Mouse (Mus musculus): ENCODE results near the gene Ptpn13. TPM values are rescaled to one million over a fixed set of nuclear protein-coding genes. Genes with fewer than 3 reads are reported as not detected.

Ptpn13 gene
- polyA plus RNA-seq, 1 experiment from 2014 or later: 20.1 TPM

DNA sequence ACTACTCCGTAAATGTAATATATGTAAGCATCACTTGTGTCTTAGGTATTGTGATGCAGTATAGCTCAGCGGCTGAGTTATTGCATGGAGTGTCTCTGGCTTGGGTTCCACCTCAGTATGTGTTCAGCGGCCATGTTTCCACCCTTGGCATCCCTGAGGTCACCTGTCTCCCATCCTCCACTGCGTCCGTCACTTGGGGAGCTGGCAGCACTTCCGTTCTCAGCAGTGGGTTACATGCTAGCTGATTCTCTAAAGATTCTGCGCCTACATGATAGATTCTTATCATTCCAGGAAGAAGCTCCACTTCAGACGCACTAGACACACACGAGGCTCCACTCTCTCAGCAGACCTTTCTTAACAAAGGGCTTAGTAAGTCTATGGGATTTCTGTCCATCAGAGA lies 76.1 kb downstream of the Ptpn13 start:
- ATAC-seq (ENCODE audit: insufficient number of reproducible peaks, low FRiP score, low TSS enrichment, low read depth): no peak
- no peak overlapping the region for H3K4me2 ChIP-seq
- no peak overlapping the region for H3K27ac ChIP-seq
- H3K4me3 ChIP-seq: no peak overlapping the region
- no peaks in the 10 kb centered on the region for H3K9me3 ChIP-seq
- H3K27me3 ChIP-seq: no peaks in the 10 kb centered on the region
- H3K9ac ChIP-seq: no peak overlapping the region
- 89% methylated on average over 9 of the region's 9 CpGs for WGBS
- no peaks in the 10 kb centered on the region for H3K4me1 ChIP-seq
- 0 out of 2 replicates have a peak, but pooled peaks cover 5% of the 10 kb centered on the region for H3K36me3 ChIP-seq

DNA sequence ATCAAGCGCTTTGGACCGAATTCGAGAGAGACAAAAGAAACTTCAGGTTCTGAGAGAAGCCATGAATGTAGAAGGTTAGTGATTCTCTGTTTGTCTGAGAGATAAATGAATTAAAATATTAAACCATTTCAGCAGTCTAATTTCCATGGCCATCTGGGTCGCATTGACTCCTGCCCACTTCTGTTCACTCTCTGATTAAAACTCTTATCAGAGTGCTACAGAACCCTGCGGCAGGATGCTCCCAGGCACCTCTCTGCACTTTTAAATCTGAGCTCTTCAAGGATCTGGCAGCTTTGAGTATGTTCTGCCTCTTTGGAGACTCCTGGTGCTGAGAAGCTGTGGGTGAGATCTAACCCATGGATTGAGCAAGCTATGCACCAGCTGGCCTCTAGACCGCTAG lies 76.8 kb downstream of the Ptpn13 start:
- 95% methylated on average over 6 of the region's 6 CpGs for WGBS
- no peak for ATAC-seq (ENCODE audit: insufficient number of reproducible peaks, low FRiP score, low TSS enrichment, low read depth)

DNA sequence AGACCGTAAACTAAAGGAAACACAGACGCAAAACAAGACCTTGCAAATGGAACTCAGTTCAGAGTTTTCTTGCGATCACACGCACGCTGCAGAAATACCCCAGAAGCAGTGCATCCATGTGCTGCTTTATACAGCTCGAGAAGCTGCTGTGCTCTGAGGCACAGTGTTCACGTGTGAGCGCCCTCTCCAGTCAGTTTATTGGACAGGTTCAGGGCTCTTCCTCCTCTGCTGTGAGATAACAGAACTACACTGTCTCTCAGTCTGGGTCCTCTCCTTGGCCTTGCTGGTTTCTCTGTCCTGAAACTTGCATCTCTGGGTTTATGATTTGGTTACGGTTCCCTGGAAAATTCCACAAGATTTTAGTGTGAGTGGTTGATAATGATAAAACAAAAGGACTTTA lies 88.2 kb downstream of the Ptpn13 start:
- no peak for ATAC-seq (ENCODE audit: insufficient number of reproducible peaks, low FRiP score, low TSS enrichment, low read depth)
- 0 out of 2 replicates have a peak, but pooled peaks cover 3% of the 10 kb centered on the region for H3K36me3 ChIP-seq
- no peaks in the 10 kb centered on the region for H3K4me1 ChIP-seq
- no peaks in the 10 kb centered on the region for H3K27me3 ChIP-seq
- no peak overlapping the region for H3K27ac ChIP-seq
- H3K9me3 ChIP-seq: no peaks in the 10 kb centered on the region
- H3K9ac ChIP-seq: no peak overlapping the region
- no peak overlapping the region for H3K4me2 ChIP-seq
- no peak overlapping the region for H3K4me3 ChIP-seq
- 80% methylated on average over 9 of the region's 9 CpGs for WGBS

More for the DNA sequence above, 76.8 kb downstream of the Ptpn13 start:
- H3K4me2 ChIP-seq: no peak overlapping the region
- H3K36me3 ChIP-seq: 0 out of 2 replicates have a peak, but pooled peaks cover 5% of the 10 kb centered on the region
- no peak overlapping the region for H3K4me3 ChIP-seq
- H3K9ac ChIP-seq: no peak overlapping the region
- no peaks in the 10 kb centered on the region for H3K4me1 ChIP-seq
- no peak overlapping the region for H3K27ac ChIP-seq
- no peaks in the 10 kb centered on the region for H3K27me3 ChIP-seq
- H3K9me3 ChIP-seq: no peaks in the 10 kb centered on the region

GRCm38 (mm10) chr5:103514441-103514840 lies 89.4 kb downstream of the Ptpn13 start:
- Histone ChIP-seq H3K9me3 (no peaks in the 10 kb centered on the region), H3K4me1 (no peaks in the 10 kb centered on the region), H3K36me3 (0 out of 2 replicates have a peak, but pooled peaks cover 3% of the 10 kb centered on the region), H3K27me3 (no peaks in the 10 kb centered on the region), H3K4me3 (no peak overlapping the region), H3K4me2 (no peak overlapping the region), H3K27ac (no peak overlapping the region), H3K9ac (no peak overlapping the region)
- no peak for ATAC-seq (ENCODE audit: insufficient number of reproducible peaks, low FRiP score, low TSS enrichment, low read depth)
- 93% methylated on average over 7 of the region's 7 CpGs for WGBS

GRCm38 (mm10) chr5:103515876-103516275 lies 90.9 kb downstream of the Ptpn13 start:
- H3K36me3 ChIP-seq: 0 out of 2 replicates have a peak, but pooled peaks cover 3% of the 10 kb centered on the region
- no peak overlapping the region for H3K9ac ChIP-seq
- no peak overlapping the region for H3K4me3 ChIP-seq
- H3K4me2 ChIP-seq: no peak overlapping the region
- no peak for ATAC-seq (ENCODE audit: insufficient number of reproducible peaks, low FRiP score, low TSS enrichment, low read depth)
- no peaks in the 10 kb centered on the region for H3K27me3 ChIP-seq
- WGBS: 77% methylated on average over 4 of the region's 4 CpGs
- H3K9me3 ChIP-seq: no peaks in the 10 kb centered on the region
- H3K27ac ChIP-seq: no peak overlapping the region
- no peaks in the 10 kb centered on the region for H3K4me1 ChIP-seq

- no peak overlapping the region for H3K9ac ChIP-seq
- no peaks in the 10 kb centered on the region for H3K9me3 ChIP-seq
- no peak overlapping the region for H3K4me3 ChIP-seq
- H3K36me3 ChIP-seq: 0 out of 2 replicates have a peak, but pooled peaks cover 3% of the 10 kb centered on the region
- no peak overlapping the region for H3K4me2 ChIP-seq
- no peaks in the 10 kb centered on the region for H3K27me3 ChIP-seq
- no peak for ATAC-seq (ENCODE audit: insufficient number of reproducible peaks, low FRiP score, low TSS enrichment, low read depth)
- H3K27ac ChIP-seq: no peak overlapping the region
- no peaks in the 10 kb centered on the region for H3K4me1 ChIP-seq
Observed at GRCm38 (mm10) chr5:103516555-103516954, 91.6 kb downstream of the Ptpn13 start.

GRCm38 (mm10) chr5:103517641-103518040 lies 92.6 kb downstream of the Ptpn13 start:
- no peak overlapping the region for H3K27ac ChIP-seq
- 80% methylated on average over 6 of the region's 6 CpGs for WGBS
- no peak overlapping the region for H3K9ac ChIP-seq
- H3K9me3 ChIP-seq: no peaks in the 10 kb centered on the region
- H3K27me3 ChIP-seq: no peaks in the 10 kb centered on the region
- 0 out of 2 replicates have a peak, but pooled peaks cover 3% of the 10 kb centered on the region for H3K36me3 ChIP-seq
- H3K4me3 ChIP-seq: no peak overlapping the region
- no peaks in the 10 kb centered on the region for H3K4me1 ChIP-seq
- no peak for ATAC-seq (ENCODE audit: insufficient number of reproducible peaks, low FRiP score, low TSS enrichment, low read depth)
- H3K4me2 ChIP-seq: no peak overlapping the region

GRCm38 (mm10) chr5:103518797-103519468 lies 93.9 kb downstream of the Ptpn13 start:
- Histone ChIP-seq H3K9ac (no peak overlapping the region), H3K36me3 (0 out of 2 replicates have a peak, but pooled peaks cover 3% of the 10 kb centered on the region), H3K9me3 (no peaks in the 10 kb centered on the region), H3K4me2 (no peak overlapping the region), H3K27me3 (no peaks in the 10 kb centered on the region), H3K4me3 (no peak overlapping the region), H3K27ac (no peak overlapping the region), H3K4me1 (no peaks in the 10 kb centered on the region)
- WGBS: 75% methylated on average over 14 of the region's 14 CpGs
- ATAC-seq (ENCODE audit: insufficient number of reproducible peaks, low FRiP score, low TSS enrichment, low read depth): no peak

DNA sequence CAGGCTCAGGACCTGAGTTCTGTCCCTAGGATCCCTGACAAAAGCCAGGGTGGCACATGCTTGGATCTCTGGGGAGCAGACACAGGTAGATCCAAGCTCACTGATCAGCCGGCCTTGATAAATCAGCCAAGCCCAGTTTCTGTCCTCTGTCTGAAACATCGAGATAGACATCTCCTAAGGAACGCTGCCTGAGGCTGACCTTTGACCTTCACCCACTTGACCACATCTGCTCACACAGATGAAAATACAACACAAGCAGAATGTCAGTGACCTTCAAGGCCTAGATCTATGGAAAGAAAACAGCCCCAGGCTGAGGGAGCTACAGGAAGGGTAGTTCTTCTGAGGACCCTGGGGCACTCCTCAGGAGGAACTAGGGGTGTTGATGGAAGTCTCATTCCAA lies 97.4 kb downstream of the Ptpn13 start:
- WGBS: 51% methylated on average over 3 of the region's 3 CpGs
- Histone ChIP-seq H3K36me3 (0 out of 2 replicates have a peak, but pooled peaks cover 10% of the 10 kb centered on the region), H3K4me1 (no peaks in the 10 kb centered on the region), H3K9me3 (no peaks in the 10 kb centered on the region), H3K4me2 (no peak overlapping the region), H3K27ac (no peak overlapping the region), H3K9ac (no peak overlapping the region), H3K4me3 (no peak overlapping the region), H3K27me3 (no peaks in the 10 kb centered on the region)
- ATAC-seq (ENCODE audit: insufficient number of reproducible peaks, low FRiP score, low TSS enrichment, low read depth): no peak

GRCm38 (mm10) chr5:103526668-103527436 lies 101.9 kb downstream of the Ptpn13 start:
- H3K36me3 ChIP-seq: peaks cover 32% of the 10 kb centered on the region
- WGBS: 86% methylated on average over 20 of the region's 20 CpGs
- no peak overlapping the region for H3K4me2 ChIP-seq
- H3K27ac ChIP-seq: no peak overlapping the region
- ATAC-seq (ENCODE audit: insufficient number of reproducible peaks, low FRiP score, low TSS enrichment, low read depth): no peak
- no peak overlapping the region for H3K9ac ChIP-seq
- H3K27me3 ChIP-seq: no peaks in the 10 kb centered on the region
- no peak overlapping the region for H3K4me3 ChIP-seq
- no peaks in the 10 kb centered on the region for H3K4me1 ChIP-seq
- H3K9me3 ChIP-seq: no peaks in the 10 kb centered on the region

DNA sequence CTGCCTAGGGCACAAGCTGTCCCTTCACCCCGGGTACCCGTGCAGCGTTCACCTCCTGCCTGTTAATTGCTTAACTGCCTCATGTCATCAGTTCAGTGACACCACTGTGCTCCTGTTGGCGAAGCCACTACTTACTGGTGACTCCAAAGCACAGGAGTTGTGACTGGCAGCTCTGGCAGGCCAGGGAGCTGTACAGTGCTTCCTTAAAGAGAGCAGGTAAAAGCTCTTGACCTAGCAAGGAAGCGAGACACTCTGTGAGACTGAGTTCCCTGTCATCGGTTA lies 102.4 kb downstream of the Ptpn13 start:
- Histone ChIP-seq H3K4me3 (no peak overlapping the region), H3K9ac (no peak overlapping the region), H3K27me3 (no peaks in the 10 kb centered on the region), H3K4me2 (no peak overlapping the region), H3K36me3 (peaks cover 32% of the 10 kb centered on the region), H3K4me1 (no peaks in the 10 kb centered on the region), H3K27ac (no peak overlapping the region), H3K9me3 (no peaks in the 10 kb centered on the region)
- WGBS: 69% methylated on average over 6 of the region's 6 CpGs
- no peak for ATAC-seq (ENCODE audit: insufficient number of reproducible peaks, low FRiP score, low TSS enrichment, low read depth)

DNA sequence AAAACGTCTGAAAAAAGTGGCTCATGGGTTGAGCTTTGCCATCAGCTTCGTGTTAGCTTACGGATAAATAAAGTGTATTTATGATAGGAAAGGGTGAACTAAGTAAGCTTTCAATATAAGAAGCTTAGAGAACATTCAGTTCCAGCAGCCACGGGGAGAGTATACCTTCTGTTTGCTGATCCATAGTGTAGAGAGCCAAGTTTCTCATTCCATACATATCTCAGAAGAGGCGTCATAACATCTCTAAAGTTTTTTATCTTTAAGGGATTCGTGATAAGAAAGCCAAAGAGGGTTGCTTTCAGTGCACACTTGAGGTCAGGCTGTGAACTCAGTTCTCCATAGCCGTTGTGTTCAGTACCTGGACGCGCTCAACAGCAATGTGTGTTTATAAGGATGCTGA lies 105.2 kb downstream of the Ptpn13 start:
- no peaks in the 10 kb centered on the region for H3K27me3 ChIP-seq
- 86% methylated on average over 9 of the region's 9 CpGs for WGBS
- no peak overlapping the region for H3K9ac ChIP-seq
- peaks cover 27% of the 10 kb centered on the region for H3K36me3 ChIP-seq
- H3K9me3 ChIP-seq: no peaks in the 10 kb centered on the region
- H3K27ac ChIP-seq: no peak overlapping the region
- no peaks in the 10 kb centered on the region for H3K4me1 ChIP-seq
- H3K4me3 ChIP-seq: no peak overlapping the region
- ATAC-seq (ENCODE audit: insufficient number of reproducible peaks, low FRiP score, low TSS enrichment, low read depth): no peak
- H3K4me2 ChIP-seq: no peak overlapping the region

All from limb, embryonic 15.5 days (tissue).